Mouse (Mus musculus): ENCODE results near the gene Pkn1. TPM values are rescaled to one million over a fixed set of nuclear protein-coding genes. Genes with fewer than 3 reads are reported as not detected.

Gene Pkn1
- polyA plus RNA-seq, 1 experiment from 2014 or later = 37.7 TPM

DNA sequence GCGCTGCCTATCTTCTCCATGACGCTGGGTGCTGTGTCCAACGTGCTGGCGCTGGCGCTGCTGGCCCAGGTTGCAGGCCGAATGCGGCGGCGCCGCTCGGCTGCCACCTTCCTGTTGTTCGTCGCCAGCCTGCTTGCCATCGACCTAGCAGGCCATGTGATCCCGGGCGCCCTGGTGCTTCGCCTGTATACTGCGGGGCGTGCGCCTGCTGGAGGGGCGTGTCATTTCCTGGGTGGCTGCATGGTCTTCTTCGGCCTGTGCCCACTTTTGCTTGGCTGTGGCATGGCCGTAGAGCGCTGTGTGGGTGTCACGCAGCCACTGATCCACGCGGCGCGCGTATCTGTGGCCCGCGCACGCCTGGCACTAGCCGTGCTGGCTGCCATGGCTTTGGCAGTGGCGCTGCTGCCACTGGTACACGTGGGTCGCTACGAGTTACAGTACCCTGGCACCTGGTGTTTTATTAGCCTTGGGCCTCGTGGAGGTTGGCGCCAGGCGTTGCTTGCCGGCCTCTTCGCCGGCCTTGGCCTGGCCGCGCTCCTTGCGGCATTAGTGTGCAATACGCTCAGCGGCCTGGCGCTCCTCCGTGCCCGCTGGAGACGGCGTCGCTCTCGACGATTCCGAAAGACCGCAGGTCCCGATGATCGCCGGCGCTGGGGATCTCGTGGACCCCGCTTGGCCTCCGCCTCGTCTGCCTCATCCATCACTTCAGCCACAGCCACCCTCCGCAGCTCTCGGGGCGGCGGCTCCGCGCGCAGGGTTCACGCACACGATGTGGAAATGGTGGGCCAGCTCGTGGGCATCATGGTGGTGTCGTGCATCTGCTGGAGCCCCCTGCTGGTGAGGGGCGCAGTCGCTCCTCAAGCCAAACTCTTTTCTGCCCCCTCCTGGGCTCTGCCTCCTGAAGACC, 30.7 kb downstream of the Pkn1 start:
- TF ChIP-seq CTCF (IDR thresholded peaks at IDR 0.05; ENCODE audit: low read depth) = peak; percentile 98
- peaks cover 9% of the 10 kb centered on the region; the same call in 1 of the 2 replicates for H3K27me3 ChIP-seq (ENCODE audit: insufficient read depth, low read length)
- H3K9ac ChIP-seq = peak overlapping the region; percentile 48
- peaks cover 24% of the 10 kb centered on the region for H3K4me1 ChIP-seq (ENCODE audit: insufficient read depth)
- peak; percentile 42 for ATAC-seq (ENCODE audit: insufficient read depth)
- 16% methylated on average over 80 of the region's 80 CpGs for WGBS
- peak overlapping the region; percentile 72 for H3K4me2 ChIP-seq
- no peaks in the 10 kb centered on the region for H3K9me3 ChIP-seq (ENCODE audit: low read depth, low read length)
- DNase-seq = peak; percentile 91
- peak overlapping the region; percentile 36 for H3K4me3 ChIP-seq (ENCODE audit: low read depth, low read length)
- peaks cover 46% of the 10 kb centered on the region for H3K36me3 ChIP-seq (ENCODE audit: insufficient read depth)
- H3K27ac ChIP-seq (ENCODE audit: low read depth) = no peak overlapping the region

- WGBS = 73% methylated on average over 10 of the region's 10 CpGs
- DNase-seq (no peak), ATAC-seq (ENCODE audit: insufficient read depth) (no peak)
- TF ChIP-seq CTCF (IDR thresholded peaks at IDR 0.05; ENCODE audit: low read depth) = no peak
- H3K4me1 ChIP-seq (ENCODE audit: insufficient read depth) = peaks cover 24% of the 10 kb centered on the region
- H3K27ac ChIP-seq (ENCODE audit: low read depth) = no peak overlapping the region
- peaks cover 39% of the 10 kb centered on the region for H3K36me3 ChIP-seq (ENCODE audit: insufficient read depth)
- peaks cover 9% of the 10 kb centered on the region; the same call in 1 of the 2 replicates for H3K27me3 ChIP-seq (ENCODE audit: insufficient read depth, low read length)
- 0 out of 2 replicates have a peak overlapping the region, but pooled peaks have one; percentile 36 for H3K4me3 ChIP-seq (ENCODE audit: low read depth, low read length)
- no peaks in the 10 kb centered on the region for H3K9me3 ChIP-seq (ENCODE audit: low read depth, low read length)
- peak overlapping the region; percentile 72 for H3K4me2 ChIP-seq
- H3K9ac ChIP-seq = peak overlapping the region; percentile 48; the same call in 1 of the 2 replicates
Observed at GRCm38 (mm10) chr8:83667526-83667925, 31.5 kb downstream of the Pkn1 start.

DNA sequence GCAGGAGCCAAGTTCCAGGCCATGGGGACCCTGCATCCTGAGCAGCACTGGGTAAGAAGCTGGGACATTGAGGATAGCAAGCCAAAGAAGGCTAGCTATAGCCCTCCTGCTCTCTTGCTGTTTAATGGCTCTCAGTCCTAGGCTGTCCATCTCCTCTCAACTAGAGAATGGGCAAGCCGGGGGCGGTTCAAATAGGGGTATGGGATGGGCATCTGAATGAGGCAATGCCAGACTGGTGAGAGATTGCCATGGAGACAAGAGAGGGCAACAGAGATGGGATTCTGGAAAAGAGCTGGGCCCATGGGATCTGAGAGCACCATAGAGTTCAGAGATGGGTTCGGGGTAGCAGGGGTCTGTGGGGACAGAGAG, 32.1 kb downstream of the Pkn1 start:
- Histone ChIP-seq H3K9me3 (ENCODE audit: low read depth, low read length) (no peaks in the 10 kb centered on the region), H3K27me3 (ENCODE audit: insufficient read depth, low read length) (peaks cover 9% of the 10 kb centered on the region; the same call in 1 of the 2 replicates), H3K4me2 (peak overlapping the region; percentile 18), H3K27ac (ENCODE audit: low read depth) (peak overlapping the region; percentile 51; the same call in 1 of the 2 replicates), H3K9ac (peak overlapping the region; percentile 1; the same call in 1 of the 2 replicates), H3K4me1 (ENCODE audit: insufficient read depth) (peaks cover 28% of the 10 kb centered on the region), H3K36me3 (ENCODE audit: insufficient read depth) (peaks cover 32% of the 10 kb centered on the region), H3K4me3 (ENCODE audit: low read depth, low read length) (no peak overlapping the region)
- WGBS = 94% methylated on average over 3 of the region's 3 CpGs
- no peak for TF ChIP-seq CTCF (IDR thresholded peaks at IDR 0.05; ENCODE audit: low read depth)
- ATAC-seq (ENCODE audit: insufficient read depth) = no peak
- DNase-seq = no peak

DNA sequence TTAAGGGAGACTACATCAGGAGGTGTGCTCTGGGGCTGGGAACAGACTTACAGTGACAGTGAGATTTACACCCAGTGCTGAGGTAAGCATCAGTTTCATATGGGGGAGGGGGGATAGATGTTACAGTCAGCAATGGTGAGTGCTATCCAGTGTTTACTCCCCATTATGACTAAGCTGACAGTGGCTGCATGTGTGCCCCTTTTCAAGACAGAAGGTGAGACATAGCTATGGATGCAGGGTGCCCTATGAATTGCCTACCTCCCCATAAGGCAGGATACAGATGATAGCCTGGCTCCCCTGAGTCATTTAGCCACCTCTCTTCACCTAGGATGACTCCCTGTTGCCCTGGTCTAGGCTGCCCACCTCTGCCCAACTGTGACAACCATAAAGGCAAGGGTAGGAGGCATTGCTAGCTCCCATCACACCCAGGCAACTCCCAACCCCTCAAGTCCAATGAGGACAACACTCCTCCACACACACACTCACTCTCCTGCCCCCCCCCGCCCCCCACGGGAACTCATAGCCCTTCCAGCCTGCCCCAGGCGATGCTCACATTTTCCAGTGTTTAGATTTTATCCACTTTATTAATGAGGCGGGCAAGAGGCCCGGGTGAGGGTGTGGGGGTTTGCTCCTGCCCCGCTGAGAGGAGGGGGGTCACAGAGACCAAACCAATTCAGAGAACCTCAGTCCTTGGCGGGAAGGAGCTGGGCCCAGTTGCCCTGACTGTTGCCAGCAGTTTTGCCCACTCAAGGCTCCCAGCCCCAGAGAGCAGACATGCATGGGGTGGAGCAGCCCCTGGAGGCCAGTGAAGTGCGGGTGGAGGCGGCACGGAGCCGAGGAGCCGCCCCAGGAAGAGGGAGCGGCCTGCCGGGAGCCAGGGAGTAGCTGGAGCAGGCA, 32.8 kb downstream of the Pkn1 start, which contains the start of gene Ptger1:
TSS of gene Ptger1 (plus strand) at position 710 of the 897 bp plus-strand sequence.
- H3K4me2 ChIP-seq = peak within 1 kb of the TSS; percentile 72

GRCm38 (mm10) chr8:83664931-83665625, 33.9 kb downstream of the Pkn1 start:
- H3K9me3 ChIP-seq (ENCODE audit: low read depth, low read length) = no peaks in the 10 kb centered on the region
- H3K4me3 ChIP-seq (ENCODE audit: low read depth, low read length) = no peak overlapping the region
- no peak overlapping the region for H3K9ac ChIP-seq
- peaks cover 9% of the 10 kb centered on the region; the same call in 1 of the 2 replicates for H3K27me3 ChIP-seq (ENCODE audit: insufficient read depth, low read length)
- DNase-seq (peak; percentile 63), ATAC-seq (ENCODE audit: insufficient read depth) (no peak)
- H3K36me3 ChIP-seq (ENCODE audit: insufficient read depth) = peaks cover 15% of the 10 kb centered on the region
- no peak overlapping the region for H3K4me2 ChIP-seq
- WGBS = 28% methylated on average over 2 of the region's 2 CpGs
- peaks cover 36% of the 10 kb centered on the region for H3K4me1 ChIP-seq (ENCODE audit: insufficient read depth)
- TF ChIP-seq CTCF (IDR thresholded peaks at IDR 0.05; ENCODE audit: low read depth) = no peak
- peak overlapping the region; percentile 56; the same call in 1 of the 2 replicates for H3K27ac ChIP-seq (ENCODE audit: low read depth)

More for the DNA sequence above, 32.8 kb downstream of the Pkn1 start, which contains the start of gene Ptger1:
- Histone ChIP-seq H3K9ac (peak within 1 kb of the TSS; percentile 1; the same call in 1 of the 2 replicates), H3K27ac (ENCODE audit: low read depth) (peak within 1 kb of the TSS; percentile 51), H3K4me1 (ENCODE audit: insufficient read depth) (peaks cover 28% of the 10 kb centered on the region), H3K9me3 (ENCODE audit: low read depth, low read length) (no peaks in the 10 kb centered on the region), H3K27me3 (ENCODE audit: insufficient read depth, low read length) (peaks cover 9% of the 10 kb centered on the region; the same call in 1 of the 2 replicates), H3K4me3 (ENCODE audit: low read depth, low read length) (no peak within 1 kb of the TSS), H3K36me3 (ENCODE audit: insufficient read depth) (peaks cover 26% of the 10 kb centered on the region)
- 10% methylated on average over 14 of the region's 14 CpGs for WGBS
- TF ChIP-seq CTCF (IDR thresholded peaks at IDR 0.05; ENCODE audit: low read depth) = 0 out of 2 replicates have a peak, but pooled peaks have one; percentile 26
- DNase-seq (peak; percentile 74), ATAC-seq (ENCODE audit: insufficient read depth) (peak; percentile 47)

GRCm38 (mm10) chr8:83664096-83664495, 34.9 kb downstream of the Pkn1 start:
- no peak overlapping the region for H3K9ac ChIP-seq
- H3K36me3 ChIP-seq (ENCODE audit: insufficient read depth) = peaks cover 12% of the 10 kb centered on the region; the same call in 1 of the 2 replicates
- no peak overlapping the region for H3K4me3 ChIP-seq (ENCODE audit: low read depth, low read length)
- H3K27me3 ChIP-seq (ENCODE audit: insufficient read depth, low read length) = peaks cover 9% of the 10 kb centered on the region; the same call in 1 of the 2 replicates
- ATAC-seq (ENCODE audit: insufficient read depth) = no peak
- no peak overlapping the region for H3K4me2 ChIP-seq
- TF ChIP-seq CTCF (IDR thresholded peaks at IDR 0.05; ENCODE audit: low read depth) = no peak
- DNase-seq = no peak
- WGBS = 84% methylated on average over 13 of the region's 13 CpGs
- no peaks in the 10 kb centered on the region for H3K9me3 ChIP-seq (ENCODE audit: low read depth, low read length)
- H3K27ac ChIP-seq (ENCODE audit: low read depth) = no peak overlapping the region
- H3K4me1 ChIP-seq (ENCODE audit: insufficient read depth) = peaks cover 36% of the 10 kb centered on the region
